Mouse (Mus musculus): ENCODE results near the gene Stk11. TPM values are rescaled to one million over a fixed set of nuclear protein-coding genes. Genes with fewer than 3 reads are reported as not detected.

Stk11 gene
- polyA plus RNA-seq, 2 experiments = 17.4 to 88.8 TPM

DNA sequence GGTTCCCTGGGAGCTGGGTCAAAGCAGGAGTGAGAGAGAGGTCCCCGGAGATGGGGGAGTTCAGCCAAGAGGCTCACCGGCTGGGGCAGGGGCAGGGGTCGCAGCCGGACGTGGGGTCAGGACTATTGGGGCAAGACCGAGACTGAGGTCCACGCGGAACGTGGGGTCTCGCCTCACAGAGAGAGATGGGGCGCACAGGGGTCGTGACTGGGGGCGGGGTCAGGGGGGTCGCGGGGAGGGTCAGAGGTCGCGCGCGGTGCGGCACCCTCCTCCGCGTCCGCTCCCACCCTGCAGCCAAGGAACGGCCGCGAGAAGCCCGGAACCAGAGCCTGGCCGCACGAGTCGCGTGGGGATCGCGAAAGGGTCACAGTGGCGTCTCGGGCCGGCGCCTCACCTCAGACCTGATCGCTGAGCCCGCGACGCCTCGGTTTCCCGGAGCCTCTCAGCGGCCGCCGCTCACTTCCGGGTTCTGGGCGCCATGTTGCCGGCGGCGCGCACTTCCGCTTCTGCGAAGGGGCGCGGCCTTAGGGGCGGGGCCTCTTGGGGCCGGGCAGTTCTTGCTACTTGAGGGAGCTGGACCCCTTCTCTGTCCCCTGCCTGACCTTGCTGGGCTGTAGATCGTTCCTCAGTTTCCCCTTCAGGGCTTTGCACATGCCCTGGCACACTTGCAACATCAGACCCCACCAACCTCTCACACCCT lies 13.2 kb upstream of the Stk11 start:
- TF ChIP-seq EP300 (IDR thresholded peaks at IDR 0.05; ENCODE audit: low read depth) = no peak
- TF ChIP-seq CTCF (IDR thresholded peaks at IDR 0.05; ENCODE audit: low read depth) = no peak
- Histone ChIP-seq H3K36me3 (replicated peaks; ENCODE audit: control insufficient read depth, insufficient read depth, low read depth) (no peaks in the 10 kb centered on the region), H3K4me1 (replicated peaks; ENCODE audit: control insufficient read depth in 2 of 2, insufficient read depth in 2 of 2, low read length in 1 of 2) (peaks cover 39 to 51% of the 10 kb centered on the region in 2 experiments), H3K9me3 (ENCODE audit: control insufficient read depth, low read length) (no peaks in the 10 kb centered on the region), H3K9ac (replicated peaks) (peak overlapping the region; percentile 92), H3K27ac (peak overlapping the region; percentile 92), H3K27me3 (ENCODE audit: control insufficient read depth, insufficient read depth, low read length) (no peaks in the 10 kb centered on the region), H3K4me2 (ENCODE audit: low read depth) (peak overlapping the region; percentile 82), H3K4me3 (ENCODE audit: insufficient read depth in 1 of 2, low read depth in 2 of 2, low read length in 2 of 2) (peak overlapping the region; percentile 85 to 88)
- WGBS (ENCODE audit: insufficient replicate concordance) = under 1% methylated on average over 59 of the region's 59 CpGs
- ATAC-seq (ENCODE audit: insufficient read depth) (peak; percentile 82), DNase-seq (ENCODE audit: low read depth in 3 of 3, low spot score in 3 of 3) (peak; percentile 76 to 78 (median 77))

DNA sequence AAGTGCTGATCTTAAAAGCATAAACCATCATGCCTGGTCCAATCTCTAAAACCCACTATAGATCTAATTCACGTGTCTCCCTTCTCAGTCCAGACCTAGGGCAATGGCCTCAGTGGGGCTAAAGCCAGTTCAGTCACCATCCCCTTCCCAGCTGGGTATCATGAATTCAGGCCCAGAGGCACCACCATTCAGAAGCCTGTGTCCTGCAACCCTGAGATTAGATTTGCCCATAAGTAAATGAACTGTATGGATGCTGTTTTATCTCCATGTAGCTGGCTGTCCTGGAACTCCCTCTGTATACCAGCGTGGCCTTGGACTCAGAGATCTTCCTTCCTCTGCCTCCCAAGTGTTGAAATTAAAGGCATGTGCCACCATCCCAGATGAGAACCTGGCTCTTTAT lies 12.6 kb upstream of the Stk11 start:
- Histone ChIP-seq H3K27me3 (ENCODE audit: control insufficient read depth, insufficient read depth, low read length) (no peaks in the 10 kb centered on the region), H3K4me3 (ENCODE audit: insufficient read depth in 1 of 2, low read depth in 2 of 2, low read length in 2 of 2) (peak overlapping the region in 1 of 2 experiments; percentile 85; a peak in 2 of 4 replicates), H3K4me1 (replicated peaks; ENCODE audit: control insufficient read depth in 2 of 2, insufficient read depth in 2 of 2, low read length in 1 of 2) (peaks cover 33 to 44% of the 10 kb centered on the region in 2 experiments), H3K27ac (peak overlapping the region; percentile 92), H3K4me2 (ENCODE audit: low read depth) (peak overlapping the region; percentile 82), H3K36me3 (replicated peaks; ENCODE audit: control insufficient read depth, insufficient read depth, low read depth) (no peaks in the 10 kb centered on the region), H3K9me3 (ENCODE audit: control insufficient read depth, low read length) (no peaks in the 10 kb centered on the region), H3K9ac (replicated peaks) (peak overlapping the region; percentile 92)
- DNase-seq (ENCODE audit: low read depth in 3 of 3, low spot score in 3 of 3) (peak in 2 of 3 experiments; percentile 65), ATAC-seq (ENCODE audit: insufficient read depth) (peak; percentile 71)
- WGBS (ENCODE audit: insufficient replicate concordance) = 46% methylated on average over 2 of the region's 2 CpGs
- TF ChIP-seq EP300 (IDR thresholded peaks at IDR 0.05; ENCODE audit: low read depth) (peak; percentile 64), CTCF (IDR thresholded peaks at IDR 0.05; ENCODE audit: low read depth) (no peak)

DNA sequence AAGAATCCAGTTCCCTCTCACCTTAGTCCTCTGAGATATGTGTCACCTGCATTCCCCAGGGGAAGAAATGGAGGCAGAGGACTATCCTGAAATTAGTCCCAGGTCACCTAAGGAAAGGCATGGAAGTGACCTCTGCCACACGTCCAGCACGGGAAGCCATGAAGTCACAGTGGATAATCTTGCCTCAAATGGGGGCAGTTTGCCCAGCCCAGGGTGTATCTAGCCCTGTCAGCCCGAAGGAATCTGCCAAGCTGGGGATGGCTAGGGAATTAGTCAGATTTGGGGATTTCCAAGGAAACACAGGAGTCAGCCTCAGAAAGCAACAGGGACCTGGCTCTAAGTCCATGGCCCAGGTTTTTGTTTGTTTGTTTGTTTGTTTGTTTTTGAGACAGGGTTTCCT lies 11.4 kb upstream of the Stk11 start:
- Histone ChIP-seq H3K36me3 (replicated peaks; ENCODE audit: control insufficient read depth, insufficient read depth, low read depth) (no peaks in the 10 kb centered on the region), H3K27me3 (ENCODE audit: control insufficient read depth, insufficient read depth, low read length) (no peaks in the 10 kb centered on the region), H3K9ac (replicated peaks) (no peak overlapping the region), H3K27ac (no peak overlapping the region), H3K4me1 (replicated peaks; ENCODE audit: control insufficient read depth in 2 of 2, insufficient read depth in 2 of 2, low read length in 1 of 2) (peaks cover 21 to 33% of the 10 kb centered on the region in 2 experiments), H3K9me3 (ENCODE audit: control insufficient read depth, low read length) (no peaks in the 10 kb centered on the region), H3K4me2 (ENCODE audit: low read depth) (no peak overlapping the region), H3K4me3 (ENCODE audit: insufficient read depth in 1 of 2, low read depth in 2 of 2, low read length in 2 of 2) (no peak overlapping the region)
- TF ChIP-seq EP300 (IDR thresholded peaks at IDR 0.05; ENCODE audit: low read depth) = no peak
- TF ChIP-seq CTCF (IDR thresholded peaks at IDR 0.05; ENCODE audit: low read depth) = no peak
- no peak for ATAC-seq (ENCODE audit: insufficient read depth)
- DNase-seq (ENCODE audit: low read depth in 3 of 3, low spot score in 3 of 3) = no peak
- 68% methylated on average over 3 of the region's 3 CpGs for WGBS (ENCODE audit: insufficient replicate concordance)

DNA sequence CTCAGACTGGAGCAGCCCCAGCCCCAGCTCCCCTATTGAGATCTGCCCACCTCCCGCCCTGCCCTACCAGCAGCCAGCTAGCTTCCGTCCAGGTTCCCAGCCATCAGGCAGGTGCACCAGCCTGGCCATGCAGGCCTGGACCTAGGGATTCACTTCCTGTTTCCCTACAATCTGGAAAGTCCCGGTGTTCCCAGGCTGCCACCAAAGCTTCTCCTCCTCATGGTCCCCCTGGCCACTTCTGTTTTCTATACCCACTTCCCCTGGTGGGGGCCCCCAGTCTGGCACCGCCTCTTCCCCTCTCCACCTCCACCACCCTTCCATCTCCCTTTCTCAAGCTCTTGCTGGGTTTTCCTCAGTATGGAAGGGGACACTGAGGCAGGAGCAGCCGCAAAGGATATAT lies 10.1 kb upstream of the Stk11 start, which contains the start of gene Sbno2:
Gene Sbno2, minus strand, starts transcription at position 112 of the 400 bp plus-strand sequence.
- Histone ChIP-seq H3K4me2 (ENCODE audit: low read depth) (no peak within 1 kb of the TSS), H3K4me3 (ENCODE audit: insufficient read depth in 1 of 2, low read depth in 2 of 2, low read length in 2 of 2) (no peak within 1 kb of the TSS), H3K36me3 (replicated peaks; ENCODE audit: control insufficient read depth, insufficient read depth, low read depth) (no peaks in the 10 kb centered on the region), H3K27me3 (ENCODE audit: control insufficient read depth, insufficient read depth, low read length) (no peaks in the 10 kb centered on the region), H3K27ac (no peak within 1 kb of the TSS), H3K9me3 (ENCODE audit: control insufficient read depth, low read length) (no peaks in the 10 kb centered on the region), H3K4me1 (replicated peaks; ENCODE audit: control insufficient read depth in 2 of 2, insufficient read depth in 2 of 2, low read length in 1 of 2) (peaks cover 20 to 22% of the 10 kb centered on the region in 2 experiments), H3K9ac (replicated peaks) (no peak within 1 kb of the TSS)
- 45% methylated on average over 5 of the region's 5 CpGs for WGBS (ENCODE audit: insufficient replicate concordance)
- no peak for DNase-seq (ENCODE audit: low read depth in 3 of 3, low spot score in 3 of 3)
- TF ChIP-seq EP300 (IDR thresholded peaks at IDR 0.05; ENCODE audit: low read depth) = no peak
- TF ChIP-seq CTCF (IDR thresholded peaks at IDR 0.05; ENCODE audit: low read depth) = no peak
- no peak for ATAC-seq (ENCODE audit: insufficient read depth)

DNA sequence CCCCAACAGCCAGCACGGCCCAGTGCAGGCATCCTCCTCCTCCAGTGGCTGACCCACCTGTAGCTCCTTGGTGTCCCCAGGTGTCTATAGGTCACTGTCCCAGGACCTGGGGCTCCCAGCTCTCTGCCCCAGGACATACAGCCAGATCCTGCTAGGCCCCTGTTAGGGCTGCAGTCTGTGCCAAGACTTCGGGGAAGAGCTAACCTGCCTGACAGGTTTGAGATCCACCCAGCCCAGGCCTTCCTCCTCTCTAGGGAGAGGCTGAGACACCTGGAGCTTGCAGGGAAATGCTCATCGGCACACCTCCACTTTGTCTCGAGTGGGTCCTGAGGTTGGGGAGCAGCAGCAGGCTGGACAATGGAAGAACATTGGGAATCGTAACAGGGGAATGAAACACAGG lies 9.7 kb upstream of the Stk11 start:
- H3K4me1 ChIP-seq (replicated peaks; ENCODE audit: control insufficient read depth in 2 of 2, insufficient read depth in 2 of 2, low read length in 1 of 2) = peaks cover 17 to 18% of the 10 kb centered on the region in 2 experiments
- no peaks in the 10 kb centered on the region for H3K27me3 ChIP-seq (ENCODE audit: control insufficient read depth, insufficient read depth, low read length)
- no peak overlapping the region for H3K4me3 ChIP-seq (ENCODE audit: insufficient read depth in 1 of 2, low read depth in 2 of 2, low read length in 2 of 2)
- H3K4me2 ChIP-seq (ENCODE audit: low read depth) = no peak overlapping the region
- ATAC-seq (ENCODE audit: insufficient read depth) = no peak
- H3K27ac ChIP-seq = no peak overlapping the region
- no peaks in the 10 kb centered on the region for H3K36me3 ChIP-seq (replicated peaks; ENCODE audit: control insufficient read depth, insufficient read depth, low read depth)
- TF ChIP-seq CTCF (IDR thresholded peaks at IDR 0.05; ENCODE audit: low read depth) (no peak), EP300 (IDR thresholded peaks at IDR 0.05; ENCODE audit: low read depth) (no peak)
- no peak overlapping the region for H3K9ac ChIP-seq (replicated peaks)
- no peaks in the 10 kb centered on the region for H3K9me3 ChIP-seq (ENCODE audit: control insufficient read depth, low read length)
- WGBS (ENCODE audit: insufficient replicate concordance) = 61% methylated on average over 5 of the region's 5 CpGs
- DNase-seq (ENCODE audit: low read depth in 3 of 3, low spot score in 3 of 3) = no peak
